Mouse (Mus musculus) CH12.LX (cell line): ENCODE data around the gene Gm43064.

Experiments used
- CHD1 ChIP-seq: IDR thresholded peaks from 2 replicates; pipeline ENCODE4 v1.6.1; 2012; ENCODE audit warnings: low read depth, low read length, improper control_type of control experiment, inconsistent platforms
- CTCF ChIP-seq, 2 experiments: IDR thresholded peaks in 1 of 2; conservative IDR thresholded peaks in 1 of 2; 2 replicates each; pipeline ENCODE4 v1.5.1; 2011 to 2012; ENCODE audit warnings: low read depth in 2 of 2, low read length in 2 of 2, improper control_type of control experiment in 1 of 2, inconsistent platforms in 1 of 2, mild to moderate bottlenecking in 1 of 2, moderate library complexity in 1 of 2
- MAZ ChIP-seq: IDR thresholded peaks from 2 replicates; pipeline ENCODE4 v1.6.1; 2012; ENCODE audit warnings: low read depth, mild to moderate bottlenecking, inconsistent platforms, low read length, improper control_type of control experiment, moderate library complexity
- SIN3A ChIP-seq: IDR thresholded peaks from 2 replicates; pipeline ENCODE4 v1.6.1; 2012; ENCODE audit warnings: low read length, improper control_type of control experiment, inconsistent platforms

- TF ChIP-seq SIN3A: peak; percentile 55; the same call in 1 of the 2 replicates
- TF ChIP-seq CTCF (conservative IDR thresholded peaks at IDR 0.05 in 1 of 2, IDR thresholded peaks at IDR 0.05 in 1 of 2; ENCODE audit: low read depth in 2 of 2, low read length in 2 of 2): no peak
- 0 out of 2 replicates have a peak, but pooled peaks have one; percentile 36 for TF ChIP-seq CHD1
- no peak for TF ChIP-seq MAZ
Observed at GRCm38 (mm10) chr3:103874329-103874728, 65.0 kb downstream of the Gm43064 start.
